Mouse (Mus musculus) midbrain, embryonic 14.5 days (tissue): ENCODE data around the gene Iqsec2. TPM values are rescaled to one million over a fixed set of nuclear protein-coding genes. Genes with fewer than 3 reads are reported as not detected.
"Not testable (repeated sequence)": the region's sequence is repeated elsewhere in the genome, so short reads cannot be mapped to it uniquely, and the experiment has no call there.

Experiments used
- ATAC-seq: fragments of 200-750 bp; cut with Nextera tagmentation; 2 replicates; pipeline ENCODE4 v1.8.0; 2017; ENCODE audit warnings: moderate number of reproducible peaks, moderate library complexity; ENCODE audit not compliant: low FRiP score, low TSS enrichment
- DNase-seq: peaks from one replicate; pipeline ENCODE4 v3.0.0-alpha.2; 2015
- H3K27ac ChIP-seq: fragments of 300-500 bp; sonication (generic); replicated peaks from 2 replicates; pipeline ENCODE4 v1.5.1; 2014; ENCODE audit warnings: mild to moderate bottlenecking, low read depth, low read length, moderate library complexity
- H3K27me3 ChIP-seq: fragments of 300-500 bp; sonication (generic); 2 replicates; pipeline ENCODE4 v1.6.1; 2014; ENCODE audit warnings: low read length, control low read depth, mixed read lengths; ENCODE audit not compliant: control insufficient read depth, insufficient read depth
- H3K36me3 ChIP-seq: fragments of 300-500 bp; sonication (generic); 2 replicates; pipeline ENCODE4 v1.6.1; 2014; ENCODE audit warnings: low read length, control low read depth; ENCODE audit not compliant: control insufficient read depth, insufficient read depth
- H3K4me1 ChIP-seq: fragments of 300-500 bp; sonication (generic); 2 replicates; pipeline ENCODE4 v1.6.1; 2014; ENCODE audit warnings: mild to moderate bottlenecking, antibody characterized with exemption, low read length, control low read depth; ENCODE audit not compliant: control insufficient read depth, insufficient read depth
- H3K4me2 ChIP-seq: fragments of 300-500 bp; sonication (generic); 2 replicates; pipeline ENCODE4 v1.6.1; 2014; ENCODE audit warnings: mild to moderate bottlenecking, low read length, moderate library complexity
- H3K4me3 ChIP-seq: fragments of 300-500 bp; sonication (generic); replicated peaks from 2 replicates; pipeline ENCODE4 v1.5.1; 2014; ENCODE audit warnings: low read depth, low read length
- H3K9ac ChIP-seq: fragments of 300-500 bp; sonication (generic); replicated peaks from 2 replicates; pipeline ENCODE4 v1.6.1; 2014; ENCODE audit warnings: mild to moderate bottlenecking, low read length, moderate library complexity
- H3K9me3 ChIP-seq: fragments of 300-500 bp; sonication (generic); 2 replicates; pipeline ENCODE4 v1.6.1; 2016; ENCODE audit warnings: low read length, control low read depth, mixed read lengths; ENCODE audit not compliant: control insufficient read depth
- WGBS: fragments of 180-500 bp; shearing (Covaris S2); extraction: QIAGEN DNeasy Blood & Tissue Kit; methylation state at CpG from one replicate; pipeline ENCODE4 v1.1.7; 2014; 5-methylcytosine and 5-hydroxymethylcytosine counted together
- polyA plus RNA-seq: library from polyadenylated mRNA; unstranded; fragments of >200 nt; fragmentation: Nextera tagmentation; extraction: Ambion mirVana; gene quantifications from 2 replicates; pipeline ENCODE4 v1.2.1, GENCODE M21; 2014

The Iqsec2 gene
- polyA plus RNA-seq, 1 experiment from 2014 or later = 5.2 TPM

DNA sequence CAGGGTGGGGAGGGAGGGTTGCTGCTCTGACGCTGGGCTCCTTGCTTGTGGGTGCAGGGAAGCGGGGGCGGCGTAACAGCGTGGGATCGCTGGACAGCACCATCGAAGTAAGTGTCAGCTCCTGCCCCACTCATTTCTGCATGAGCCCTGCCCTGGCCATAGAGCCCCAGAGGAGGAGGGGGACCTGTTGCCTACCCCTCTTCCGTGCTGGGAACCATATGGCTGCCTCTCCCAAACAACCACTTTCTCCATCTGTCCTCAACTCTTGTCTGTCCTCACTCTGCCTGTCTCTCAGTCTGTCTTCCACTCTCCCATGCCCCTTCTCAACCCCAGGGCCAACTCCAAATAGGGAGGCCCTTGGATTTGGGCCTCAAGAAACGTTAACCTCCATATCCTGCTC lies 78.2 kb downstream of the Iqsec2 start:
- no peak overlapping the region for H3K4me3 ChIP-seq

DNA sequence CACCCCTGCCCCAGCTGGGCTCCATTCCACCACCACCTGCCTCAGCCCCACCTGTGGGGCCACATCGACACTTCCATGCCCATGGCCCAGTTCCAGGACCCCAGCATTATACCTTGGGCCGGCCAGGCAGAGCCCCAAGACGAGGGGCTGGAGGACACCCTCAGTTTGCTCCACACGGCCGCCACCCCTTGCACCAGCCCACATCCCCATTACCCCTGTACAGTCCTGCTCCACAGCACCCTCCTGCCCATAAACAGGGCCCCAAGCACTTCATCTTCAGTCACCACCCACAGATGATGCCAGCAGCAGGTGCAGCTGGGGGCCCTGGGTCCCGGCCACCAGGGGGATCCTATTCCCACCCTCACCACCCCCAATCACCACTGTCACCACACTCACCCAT lies 79.2 kb downstream of the Iqsec2 start:
- DNase-seq (no peak), ATAC-seq (no peak)
- 89% methylated on average over 6 of the region's 6 CpGs for WGBS
- Histone ChIP-seq H3K27ac (no peak overlapping the region), H3K4me2 (no peak overlapping the region), H3K4me1 (no peaks in the 10 kb centered on the region), H3K36me3 (no peaks in the 10 kb centered on the region), H3K9ac (no peak overlapping the region), H3K9me3 (no peaks in the 10 kb centered on the region), H3K4me3 (no peak overlapping the region), H3K27me3 (peaks cover 47% of the 10 kb centered on the region)

More for the DNA sequence above, 78.2 kb downstream of the Iqsec2 start:
- no peak overlapping the region for H3K9ac ChIP-seq
- WGBS = 63% methylated on average over 9 of the region's 9 CpGs
- no peak for DNase-seq
- H3K9me3 ChIP-seq = no peaks in the 10 kb centered on the region
- H3K36me3 ChIP-seq = no peaks in the 10 kb centered on the region
- no peak overlapping the region for H3K27ac ChIP-seq
- H3K27me3 ChIP-seq = peaks cover 47% of the 10 kb centered on the region
- no peaks in the 10 kb centered on the region for H3K4me1 ChIP-seq
- H3K4me2 ChIP-seq = no peak overlapping the region
- no peak for ATAC-seq

- DNase-seq (no peak), ATAC-seq (no peak)
- H3K9me3 ChIP-seq = no peaks in the 10 kb centered on the region
- H3K9ac ChIP-seq = no peak overlapping the region
- H3K36me3 ChIP-seq = no peaks in the 10 kb centered on the region
- peaks cover 44% of the 10 kb centered on the region for H3K27me3 ChIP-seq
- H3K4me2 ChIP-seq = no peak overlapping the region
- no peak overlapping the region for H3K27ac ChIP-seq
- no peak overlapping the region for H3K4me3 ChIP-seq
- H3K4me1 ChIP-seq = no peaks in the 10 kb centered on the region
- WGBS = 79% methylated on average over 5 of the region's 5 CpGs
Measured at GRCm38 (mm10) chrX:152224280-152224679, 80.2 kb downstream of the Iqsec2 start.

- ATAC-seq (peak; percentile 97), DNase-seq (peak; percentile 99)
- Histone ChIP-seq H3K9ac (peak within 1 kb of the TSS; percentile 83), H3K27me3 (no peaks in the 10 kb centered on the region), H3K36me3 (peaks cover 6% of the 10 kb centered on the region), H3K27ac (peak within 1 kb of the TSS; percentile 54), H3K4me3 (peak within 1 kb of the TSS; percentile 86), H3K4me2 (peak within 1 kb of the TSS; percentile 84), H3K4me1 (peaks cover 20% of the 10 kb centered on the region), H3K9me3 (no peaks in the 10 kb centered on the region)
- 2% methylated on average over 69 of the region's 69 CpGs for WGBS
Measured at GRCm38 (mm10) chrX:152232781-152233763, 89.0 kb downstream of the Iqsec2 start, which contains the start of gene Kdm5c. TSS of gene Kdm5c (plus strand) at chrX:152233020.

DNA sequence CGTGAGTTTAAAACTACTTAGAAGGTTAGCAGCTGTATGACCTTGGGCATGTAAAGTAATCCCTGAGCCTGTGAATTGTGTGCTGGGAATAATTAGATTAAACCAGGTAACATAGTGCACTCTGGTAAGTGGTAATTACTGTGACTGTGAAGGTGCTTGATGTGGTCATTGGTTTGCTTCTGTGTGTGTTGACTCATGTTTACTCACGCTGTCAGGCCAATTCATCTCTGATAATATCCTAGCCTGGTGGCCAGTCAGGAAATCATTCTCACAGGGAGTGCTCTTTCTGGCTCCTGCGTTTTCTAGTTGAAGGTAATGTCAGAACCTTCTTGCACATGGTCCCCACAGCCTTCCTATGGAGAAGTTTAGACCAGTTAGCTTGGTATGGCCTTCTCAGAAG lies 90.1 kb downstream of the Iqsec2 start:
- Histone ChIP-seq H3K36me3 (peaks cover 16% of the 10 kb centered on the region), H3K27me3 (no peaks in the 10 kb centered on the region), H3K4me2 (peak overlapping the region; percentile 84), H3K9me3 (no peaks in the 10 kb centered on the region), H3K9ac (peak overlapping the region; percentile 83), H3K4me1 (peaks cover 20% of the 10 kb centered on the region), H3K27ac (no peak overlapping the region), H3K4me3 (peak overlapping the region; percentile 86)
- DNase-seq (no peak), ATAC-seq (no peak)
- WGBS = 34% methylated on average over 3 of the region's 3 CpGs

GRCm38 (mm10) chrX:152235758-152236157 lies 91.7 kb downstream of the Iqsec2 start:
- 85% methylated on average over 2 of the region's 2 CpGs for WGBS
- ATAC-seq = no peak

GRCm38 (mm10) chrX:152243140-152243539 lies 99.1 kb downstream of the Iqsec2 start:
- H3K4me1 ChIP-seq, H3K9me3 ChIP-seq, ATAC-seq, H3K9ac ChIP-seq, H3K4me2 ChIP-seq, H3K27me3 ChIP-seq, H3K27ac ChIP-seq, H3K4me3 ChIP-seq: not testable (repeated sequence)
- WGBS = 81% methylated on average over 6 of the region's 6 CpGs
- peak; percentile 4 for DNase-seq
- peaks cover 85% of the 10 kb centered on the region for H3K36me3 ChIP-seq

More at GRCm38 (mm10) chrX:152235758-152236157, 91.7 kb downstream of the Iqsec2 start:
- peak overlapping the region; percentile 84 for H3K4me2 ChIP-seq
- H3K27me3 ChIP-seq = no peaks in the 10 kb centered on the region
- H3K4me3 ChIP-seq = 0 out of 2 replicates have a peak overlapping the region, but pooled peaks have one; percentile 86
- H3K36me3 ChIP-seq = peaks cover 31% of the 10 kb centered on the region
- no peaks in the 10 kb centered on the region for H3K9me3 ChIP-seq
- no peak for DNase-seq
- no peak overlapping the region for H3K27ac ChIP-seq
- H3K9ac ChIP-seq = no peak overlapping the region
- H3K4me1 ChIP-seq = peaks cover 20% of the 10 kb centered on the region

DNA sequence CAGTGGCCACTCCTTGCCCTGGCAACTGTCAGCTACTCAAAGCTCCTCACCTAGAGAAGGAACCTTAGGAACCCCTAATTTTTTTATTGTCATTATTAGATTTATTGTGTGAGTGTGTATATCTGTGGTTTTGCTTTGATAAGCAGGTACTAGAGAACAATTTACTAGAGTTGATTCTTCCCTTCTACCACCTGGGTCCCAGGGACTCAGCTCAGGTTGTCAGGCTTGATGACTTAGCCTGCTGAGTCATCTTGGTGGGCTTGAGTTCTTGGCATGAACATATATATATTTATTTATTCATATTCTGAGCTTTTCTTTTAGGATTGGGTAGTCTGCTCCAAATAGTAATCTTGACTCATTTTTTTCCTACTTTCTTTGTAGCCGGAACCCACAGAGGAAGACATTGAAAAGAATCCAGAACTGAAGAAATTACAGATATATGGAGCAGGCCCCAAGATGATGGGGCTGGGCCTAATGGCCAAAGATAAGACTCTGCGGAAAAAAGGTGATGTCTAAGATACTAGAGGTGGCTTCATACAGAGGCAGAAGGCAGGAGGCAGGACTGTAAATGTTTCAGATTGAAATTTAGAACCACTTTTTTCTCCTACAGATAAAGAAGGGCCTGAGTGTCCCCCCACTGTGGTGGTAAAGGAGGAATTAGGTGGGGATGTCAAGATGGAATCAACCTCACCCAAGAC lies 100.6 kb downstream of the Iqsec2 start:
- H3K27me3 ChIP-seq = no peaks in the 10 kb centered on the region
- H3K9me3 ChIP-seq = no peaks in the 10 kb centered on the region
- no peak overlapping the region for H3K9ac ChIP-seq
- DNase-seq = no peak
- 99% methylated on average over 2 of the region's 2 CpGs for WGBS
- H3K4me1 ChIP-seq = no peaks in the 10 kb centered on the region
- no peak overlapping the region for H3K27ac ChIP-seq
- no peak for ATAC-seq
- H3K4me3 ChIP-seq = no peak overlapping the region
- no peak overlapping the region for H3K4me2 ChIP-seq
- H3K36me3 ChIP-seq = peaks cover 87% of the 10 kb centered on the region
